In the genomic region with DNA sequence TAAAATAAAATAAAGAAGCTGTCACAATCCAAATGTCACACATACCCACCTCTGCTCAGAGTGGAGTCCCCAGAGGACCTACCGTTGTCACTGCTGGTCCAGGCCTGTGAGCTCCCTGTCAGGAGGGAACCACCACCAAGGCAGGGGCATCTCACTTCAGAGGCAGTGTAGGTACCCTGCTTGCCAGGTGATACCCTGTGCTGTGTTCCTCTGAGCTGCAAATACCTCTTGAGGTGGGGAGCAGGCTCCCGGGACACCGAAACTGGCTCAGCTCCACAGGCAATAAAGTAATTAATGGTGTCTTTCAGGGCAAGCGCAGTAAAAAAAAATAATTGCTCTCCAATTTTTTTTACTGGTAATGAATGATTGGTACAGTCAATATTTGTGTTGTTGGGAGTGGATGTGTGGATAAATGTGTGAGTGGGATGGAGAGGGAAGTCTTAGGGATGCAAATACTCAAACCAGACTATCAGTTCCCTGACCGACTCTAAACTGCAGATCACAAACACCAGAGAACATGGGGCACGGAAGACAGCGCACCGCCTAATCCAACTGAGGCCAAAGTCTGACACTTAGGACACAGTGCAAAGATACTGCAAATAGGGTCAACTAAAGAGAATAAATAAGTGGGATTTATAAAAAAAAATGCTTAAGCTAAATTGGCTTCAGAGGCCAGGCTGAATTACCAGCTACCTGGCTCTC, we compare ENCODE assay signal across 18 mouse cellular contexts.
DNase-seq lines count a peak whose midpoint lies in the region; ATAC-seq lines count a peak whose summit lies in the region.
"Had no signal": no experiment of that assay in that cellular context is flagged by ENCODE, and none has a peak within 500 bp of the region (broad histone marks: within the 10 kb centered on the region; RNA-seq: fewer than 3 reads in every experiment).

No protein-coding gene starts in this region.

- 80% methylated on average over 8 of the region's 8 CpGs for WGBS in heart, embryonic 13.5 days
- 69% methylated on average over 8 of the region's 8 CpGs for WGBS in lung, embryonic 15.5 days
- 48% methylated on average over 8 of the region's 8 CpGs for WGBS in intestine, embryonic 14.5 days
- 65% methylated on average over 8 of the region's 8 CpGs for WGBS in stomach, embryonic 16.5 days

- H3K27me3 ChIP-seq in heart, embryonic 13.5 days (replicated peaks): no peaks in the 10 kb centered on the region
- no peaks in the 10 kb centered on the region for H3K27me3 ChIP-seq in lung, embryonic 15.5 days
- H3K27me3 ChIP-seq in intestine, embryonic 14.5 days (replicated peaks; ENCODE audit: control insufficient read depth, insufficient read depth, low read length): no peaks in the 10 kb centered on the region
- H3K27me3 ChIP-seq in stomach, embryonic 16.5 days (ENCODE audit: control insufficient read depth, insufficient read depth, low read length): no peaks in the 10 kb centered on the region
- H3K27me3 ChIP-seq: embryonic facial prominence, embryonic 12.5 days; limb, embryonic 15.5 days had no signal

- peak overlapping the region; percentile 40; the same call in 1 of the 2 replicates for H3K4me2 ChIP-seq in heart, embryonic 13.5 days
- H3K4me2 ChIP-seq in lung, embryonic 15.5 days: peak overlapping the region; percentile 35
- H3K4me2 ChIP-seq in intestine, embryonic 14.5 days (ENCODE audit: low read length): peak overlapping the region; percentile 33
- H3K4me2 ChIP-seq in stomach, embryonic 16.5 days (ENCODE audit: low read depth, low read length): peak overlapping the region; percentile 28
- H3K4me2 ChIP-seq: embryonic facial prominence, embryonic 12.5 days; limb, embryonic 15.5 days had no signal

- H3K36me3 ChIP-seq in heart, embryonic 13.5 days: no peaks in the 10 kb centered on the region
- H3K36me3 ChIP-seq in lung, embryonic 15.5 days: no peaks in the 10 kb centered on the region
- H3K36me3 ChIP-seq in intestine, embryonic 14.5 days (ENCODE audit: control insufficient read depth, insufficient read depth, low read length): no peaks in the 10 kb centered on the region
- H3K36me3 ChIP-seq in stomach, embryonic 16.5 days (ENCODE audit: control insufficient read depth, insufficient read depth, low read length): no peaks in the 10 kb centered on the region
- H3K36me3 ChIP-seq: embryonic facial prominence, embryonic 12.5 days; limb, embryonic 15.5 days had no signal

- peaks cover 35% of the 10 kb centered on the region for H3K4me1 ChIP-seq in heart, embryonic 13.5 days
- peaks cover 35% of the 10 kb centered on the region for H3K4me1 ChIP-seq in lung, embryonic 15.5 days
- H3K4me1 ChIP-seq in intestine, embryonic 14.5 days (replicated peaks; ENCODE audit: control insufficient read depth, insufficient read depth, low read length): peaks cover 22% of the 10 kb centered on the region
- H3K4me1 ChIP-seq in stomach, embryonic 16.5 days (ENCODE audit: control insufficient read depth, insufficient read depth, low read length): peaks cover 11% of the 10 kb centered on the region

- H3K9ac ChIP-seq in heart, embryonic 13.5 days: no peak overlapping the region
- H3K9ac ChIP-seq in lung, embryonic 15.5 days: no peak overlapping the region
- H3K9ac ChIP-seq in intestine, embryonic 14.5 days (ENCODE audit: low read length): no peak overlapping the region
- H3K9ac ChIP-seq in stomach, embryonic 16.5 days (ENCODE audit: low read length): no peak overlapping the region
- H3K9ac ChIP-seq: embryonic facial prominence, embryonic 12.5 days; limb, embryonic 15.5 days had no signal

- DNase-seq in heart, adult 11 months: no peak
- DNase-seq in lung, postnatal 14 days: no peak
- no peak for DNase-seq in intestine, embryonic 14.5 days (ENCODE audit: low spot score)
- DNase-seq in cerebellum, adult 8-10 months: no peak
- DNase-seq: adrenal gland, postnatal 36 days; cerebellum, adult 2 months; kidney, adult 8-10 months; kidney, postnatal 4 days; midbrain, embryonic 14.5 days; thymus, adult 2 months had no signal

- H3K27ac ChIP-seq in heart, embryonic 13.5 days (replicated peaks): no peak overlapping the region
- H3K27ac ChIP-seq in lung, embryonic 15.5 days: no peak overlapping the region
- no peak overlapping the region for H3K27ac ChIP-seq in intestine, embryonic 14.5 days (ENCODE audit: low read depth)
- no peak overlapping the region for H3K27ac ChIP-seq in stomach, embryonic 16.5 days (ENCODE audit: low read length)
- H3K27ac ChIP-seq: embryonic facial prominence, embryonic 12.5 days; gastrocnemius, adult 2 months; limb, embryonic 15.5 days had no signal

- no peaks in the 10 kb centered on the region for H3K9me3 ChIP-seq in heart, embryonic 13.5 days
- H3K9me3 ChIP-seq in lung, embryonic 15.5 days: no peaks in the 10 kb centered on the region
- H3K9me3 ChIP-seq in intestine, embryonic 14.5 days (ENCODE audit: control insufficient read depth, low read length): no peaks in the 10 kb centered on the region
- H3K9me3 ChIP-seq in stomach, embryonic 16.5 days (replicated peaks; ENCODE audit: control insufficient read depth, low read length): no peaks in the 10 kb centered on the region
- H3K9me3 ChIP-seq: embryonic facial prominence, embryonic 12.5 days; limb, embryonic 15.5 days had no signal

- ATAC-seq in heart, embryonic 13.5 days (ENCODE audit: extremely low read depth, insufficient number of reproducible peaks, low FRiP score, low TSS enrichment): no peak
- no peak for ATAC-seq in lung, embryonic 15.5 days (ENCODE audit: borderline replicate concordance, extremely low read depth, low FRiP score, low TSS enrichment)
- peak; percentile 72; the same call in 1 of the 2 replicates for ATAC-seq in intestine, embryonic 14.5 days (replicated peaks; ENCODE audit: low FRiP score, low TSS enrichment, low read depth)
- no peak for ATAC-seq in stomach, embryonic 16.5 days (ENCODE audit: insufficient read depth, low FRiP score)
- ATAC-seq: hindbrain, embryonic 16.5 days had no signal

- no peak overlapping the region for H3K4me3 ChIP-seq in heart, embryonic 13.5 days
- no peak overlapping the region for H3K4me3 ChIP-seq in lung, embryonic 15.5 days
- H3K4me3 ChIP-seq in intestine, embryonic 14.5 days (ENCODE audit: low read depth, low read length): no peak overlapping the region
- H3K4me3 ChIP-seq in stomach, embryonic 16.5 days (replicated peaks; ENCODE audit: low read length): no peak overlapping the region
- H3K4me3 ChIP-seq: embryonic facial prominence, embryonic 12.5 days; gastrocnemius, adult 2 months; limb, embryonic 15.5 days; myocyte had no signal
